Mouse (Mus musculus): Measurements from ENCODE around the gene Olfr525.

Olfr525 gene

DNA sequence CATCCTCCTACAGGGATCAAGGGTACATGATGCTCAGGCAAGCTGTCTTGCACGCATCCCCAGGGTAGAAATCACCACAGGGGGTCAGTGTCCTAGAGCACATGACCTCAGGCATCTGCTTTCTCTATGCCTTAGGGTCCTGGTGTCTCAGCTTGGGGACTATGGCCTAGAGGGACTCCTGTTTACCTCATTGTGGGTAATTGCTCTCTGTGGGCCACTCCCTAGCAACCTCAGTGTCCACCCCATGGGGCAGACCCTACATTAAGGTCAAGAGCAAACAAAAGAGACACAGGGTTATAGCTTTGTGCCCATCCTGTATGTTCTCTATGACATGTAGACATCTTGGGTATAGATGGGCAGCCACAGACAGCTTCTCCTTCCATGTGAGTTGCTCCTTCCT lies at the start of gene Olfr525:
Olfr525 (plus strand) TSS at position 301 of the 400 bp plus-strand sequence.
- no peak for DNase-seq

DNA sequence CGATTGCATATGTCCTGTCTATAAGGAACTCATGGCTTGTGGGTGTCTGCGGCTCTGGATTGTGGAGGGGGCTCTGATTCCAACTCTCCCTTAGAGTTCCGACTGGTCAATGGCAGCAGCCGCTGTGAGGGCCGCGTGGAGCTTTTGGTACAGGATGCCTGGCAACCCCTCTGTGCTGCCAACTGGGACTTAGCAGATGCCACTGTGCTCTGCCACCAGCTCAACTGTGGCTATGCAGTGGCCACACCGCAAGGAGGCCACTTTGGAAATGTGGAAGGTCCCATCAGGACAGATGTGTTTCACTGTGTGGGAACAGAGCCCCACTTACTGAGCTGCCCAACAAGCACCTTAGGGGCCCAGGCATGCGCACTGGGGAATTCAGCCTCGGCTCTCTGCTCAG lies 24.9 kb upstream of the Olfr525 start:
- no peak for DNase-seq

DNA sequence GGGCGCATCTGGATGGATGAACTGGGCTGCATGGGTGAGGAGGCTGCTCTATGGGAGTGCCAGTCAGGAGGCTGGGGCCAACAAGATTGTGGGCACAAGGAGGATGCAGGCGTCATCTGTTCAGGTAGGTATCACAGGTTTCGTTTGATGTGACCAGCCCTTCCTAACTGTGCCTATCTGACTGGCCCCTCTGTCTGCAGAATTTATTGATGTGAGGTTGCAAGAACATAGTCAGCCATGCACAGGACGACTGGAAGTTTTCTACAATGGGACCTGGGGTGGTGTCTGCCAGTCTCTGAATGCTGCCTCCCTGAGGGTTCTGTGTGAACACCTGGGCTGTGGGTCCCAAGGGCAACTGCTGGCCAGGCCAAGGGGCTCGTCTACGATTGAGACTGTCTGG lies 23.8 kb upstream of the Olfr525 start:
- no peak for DNase-seq

DNA sequence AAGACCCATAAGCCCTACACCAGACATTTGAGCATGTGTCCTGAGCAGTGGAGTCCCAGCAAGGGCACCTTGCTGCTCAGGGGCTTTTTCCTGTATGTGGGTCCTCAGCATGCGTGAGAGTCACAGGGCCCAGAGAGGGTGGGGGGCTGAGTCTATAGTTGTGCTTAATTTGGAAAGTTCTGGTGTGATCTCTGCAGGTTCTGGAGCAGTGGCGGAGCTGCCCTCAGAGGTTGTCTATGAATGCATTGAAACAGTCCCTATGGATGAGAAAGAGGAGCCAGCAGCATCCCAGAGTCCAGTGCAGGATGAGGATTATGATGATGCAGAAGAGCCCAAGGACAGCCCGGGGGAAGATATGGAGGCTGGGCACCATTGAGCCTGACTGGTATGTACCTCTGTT lies 21.2 kb upstream of the Olfr525 start:
- DNase-seq, result no peak

DNA sequence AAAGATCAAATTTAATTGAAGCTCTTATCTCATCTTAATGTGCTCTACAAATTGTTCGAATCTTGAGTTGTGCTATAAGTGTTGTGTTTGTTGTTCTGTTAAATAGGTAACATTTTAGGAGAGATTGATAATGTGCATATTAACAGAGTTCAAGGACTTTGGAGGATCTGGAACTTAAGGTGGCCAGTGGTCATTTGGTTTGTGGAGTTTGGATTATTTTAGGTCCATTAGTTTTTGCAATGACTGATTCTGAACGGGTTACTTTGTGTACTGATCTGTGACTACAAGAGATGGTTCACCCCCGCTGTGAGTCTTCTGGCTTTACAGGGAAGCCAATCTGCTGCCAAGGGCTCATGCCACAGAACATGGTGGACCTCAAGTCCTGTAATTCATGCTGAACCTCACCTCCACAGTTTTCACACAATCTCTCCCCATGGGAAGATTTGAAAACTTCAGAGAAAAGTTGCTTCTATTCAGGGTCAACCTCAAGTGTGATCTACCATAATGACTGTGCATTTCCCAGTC lies 735 bp upstream of the Olfr525 start:
- no peak for DNase-seq

DNA sequence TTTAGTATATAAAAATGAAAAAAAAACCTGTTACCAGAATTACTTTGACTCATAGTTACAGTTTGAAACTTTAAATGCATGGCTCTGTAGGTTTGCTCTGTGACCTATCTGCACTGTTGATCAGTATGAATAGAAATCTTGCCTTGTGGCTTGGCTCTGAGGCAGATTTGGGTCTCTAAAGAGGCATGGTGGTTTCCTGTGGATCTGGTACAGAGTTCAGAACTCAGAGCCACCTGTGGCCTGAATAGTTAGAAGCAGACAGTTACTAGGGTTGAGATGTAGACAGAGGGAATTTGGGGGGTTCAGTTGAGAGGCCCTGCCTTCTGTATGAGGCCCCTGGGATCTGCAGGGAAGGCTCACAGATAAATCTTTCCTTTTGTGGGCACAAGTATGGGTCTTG lies 477 bp downstream of the Olfr525 start:
- no peak for DNase-seq

- DNase-seq, result no peak
Observed at GRCm38 (mm10) chr7:140329766-140330304, 9.2 kb downstream of the Olfr525 start.

- no peak for DNase-seq
Observed at GRCm38 (mm10) chr7:140333717-140334116, 13.1 kb downstream of the Olfr525 start, which contains the start of gene Olfr527. TSS of gene Olfr527 (plus strand) at chr7:140334017.

- no peak for DNase-seq
Observed at GRCm38 (mm10) chr7:140361571-140361970, 40.9 kb downstream of the Olfr525 start, which contains the start of gene Olfr60. TSS of gene Olfr60 (minus strand) at chr7:140361671.

DNA sequence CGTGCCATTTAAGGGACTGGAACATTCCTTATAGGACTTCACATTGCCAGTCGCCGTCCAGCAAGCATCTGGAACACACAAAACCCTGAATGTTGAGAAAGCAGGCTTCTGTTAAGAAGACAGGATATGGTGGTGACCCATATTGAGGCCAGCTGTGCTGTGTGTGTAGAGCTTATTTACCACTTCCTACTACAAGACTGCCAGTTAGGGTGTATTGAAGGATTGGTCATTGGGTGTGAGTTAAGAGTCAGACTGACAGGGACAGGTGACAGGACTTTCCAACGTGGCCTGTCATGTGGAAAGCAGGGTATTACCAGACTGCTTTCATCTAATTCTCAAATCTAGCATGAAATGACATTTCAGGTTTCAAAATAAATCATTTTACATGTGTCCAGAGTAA lies 53.6 kb downstream of the Olfr525 start:
- DNase-seq, result no peak

DNA sequence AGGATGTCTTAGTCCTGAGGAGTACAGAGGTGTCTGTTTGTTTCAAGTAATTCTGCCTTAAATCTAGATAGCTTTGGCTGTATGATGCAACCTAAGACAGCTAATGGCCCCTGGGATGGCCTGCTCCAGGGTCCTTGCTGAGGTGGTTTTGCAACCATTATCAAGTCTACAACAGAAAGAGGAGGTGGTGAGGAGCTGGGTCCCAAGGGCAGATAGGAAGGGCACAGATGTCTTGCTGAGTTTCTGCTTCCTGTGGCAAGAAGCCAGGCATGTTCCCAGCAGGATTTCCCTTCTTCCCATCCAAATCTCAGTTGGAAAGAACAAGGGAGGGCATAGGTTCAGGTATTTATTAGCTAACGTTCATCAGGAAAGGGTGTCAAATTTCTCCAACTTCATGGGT lies 55.6 kb downstream of the Olfr525 start, which contains the start of gene Olfr530:
Olfr530 (minus strand) TSS at position 101 of the 400 bp plus-strand sequence.
- no peak for DNase-seq

DNA sequence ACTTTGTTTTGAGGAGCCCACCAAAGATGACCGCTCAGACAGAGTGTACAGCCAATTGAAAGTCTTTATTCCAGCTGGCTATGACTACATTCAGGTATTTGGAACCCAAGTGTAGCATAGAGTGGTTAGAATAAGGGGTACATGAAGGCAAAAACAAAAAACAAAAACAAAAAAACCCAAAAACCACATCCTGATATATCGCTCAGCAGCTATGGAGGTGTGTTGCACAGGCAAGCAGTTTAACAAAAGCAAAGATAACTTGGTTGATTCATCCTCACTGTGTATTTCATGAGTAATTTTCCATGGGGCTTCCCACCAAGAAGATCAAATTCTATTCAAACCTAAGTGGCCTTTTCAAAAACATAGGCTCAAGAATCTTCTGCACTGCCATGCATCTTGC lies 56.3 kb downstream of the Olfr525 start:
- no peak for DNase-seq

Measured in kidney, postnatal 25 days (tissue).